ENCODE assay signal across 1 mouse cellular context in the genomic region with DNA sequence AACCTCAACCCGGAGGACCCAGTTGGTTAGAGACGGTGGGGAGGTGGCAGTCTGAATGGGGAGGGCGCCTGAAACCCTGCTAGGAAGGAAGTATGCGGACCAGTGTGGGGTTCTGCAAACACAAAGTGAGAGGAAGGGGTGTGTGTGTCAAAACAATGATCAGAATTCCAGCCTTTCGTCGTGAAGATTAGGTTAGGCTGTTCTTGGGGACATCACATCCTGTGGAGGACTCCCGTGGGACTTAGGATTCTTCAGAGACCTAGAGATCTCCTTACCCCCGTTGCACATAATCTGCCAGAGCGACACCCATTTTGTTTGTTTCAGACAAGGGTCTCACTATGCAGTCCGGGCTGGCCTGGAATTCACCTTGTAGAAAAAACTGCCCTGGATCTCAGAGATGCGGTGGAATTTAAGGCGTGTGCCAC.
TF ChIP-seq lines count a peak whose summit lies in the region.

No protein-coding gene starts in this region.

TF ChIP-seq in MEL, 35 proteins besides CTCF, POLR2A, EP300 and RAD21:
- TF ChIP-seq RCOR1 (IDR thresholded peaks at IDR 0.05; ENCODE audit: low read depth, low read length) (no peak), MYB (IDR thresholded peaks at IDR 0.05; ENCODE audit: low read depth, low read length) (no peak), HCFC1 (IDR thresholded peaks at IDR 0.05; ENCODE audit: low read depth, low read length) (no peak), UBTF (IDR thresholded peaks at IDR 0.05; ENCODE audit: borderline replicate concordance, insufficient read depth, low read depth, low read length) (no peak), JUND (IDR thresholded peaks at IDR 0.05; ENCODE audit: low read depth, low read length) (no peak), ZKSCAN1 (IDR thresholded peaks at IDR 0.05; ENCODE audit: low read depth, low read length) (no peak), MAZ (IDR thresholded peaks at IDR 0.05; ENCODE audit: low read depth, low read length) (0 out of 2 replicates have a peak, but pooled peaks have one; percentile 40)
TF ChIP-seq in MEL: peak in this region for 1.
